Mouse (Mus musculus): Measurements from ENCODE around the gene Katnb1. TPM values are rescaled to one million over a fixed set of nuclear protein-coding genes. Genes with fewer than 3 reads are reported as not detected.

The Katnb1 gene
- polyA plus RNA-seq, 1 experiment from 2014 or later = 15.0 TPM

DNA sequence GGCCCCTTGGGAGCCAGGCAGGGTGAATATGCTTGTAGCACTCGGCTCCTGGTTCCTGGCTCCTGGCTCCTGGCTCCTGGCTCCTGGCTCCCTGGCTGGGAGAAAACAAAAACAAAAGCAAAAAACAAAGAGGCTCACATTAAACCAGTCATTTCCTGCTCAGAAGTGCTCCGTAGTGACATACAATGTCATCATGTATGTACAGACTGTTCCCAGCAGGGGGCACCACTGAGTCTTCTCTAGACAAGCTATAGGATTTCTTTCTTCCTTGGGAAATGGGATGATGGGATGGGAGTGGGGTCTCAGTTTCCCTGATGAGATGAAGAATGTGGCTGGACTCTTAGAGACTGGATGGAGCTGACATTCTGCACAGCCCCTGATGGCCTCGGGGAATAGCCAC is 13.4 kb upstream of the Katnb1 start:
- no peak for ATAC-seq (ENCODE audit: insufficient number of reproducible peaks, insufficient read depth, low FRiP score, low read depth)

GRCm38 (mm10) chr8:95075504-95075903 is 5.5 kb upstream of the Katnb1 start:
- no peaks in the 10 kb centered on the region for H3K36me3 ChIP-seq (ENCODE audit: control insufficient read depth, insufficient read depth, low read length)
- H3K4me1 ChIP-seq (ENCODE audit: control insufficient read depth in 2 of 2, insufficient read depth in 2 of 2, low read length in 2 of 2) = no peaks in the 10 kb centered on the region
- no peak overlapping the region for H3K4me3 ChIP-seq (ENCODE audit: control insufficient read depth in 1 of 2, insufficient read depth in 1 of 2, low read depth in 1 of 2, low read length in 2 of 2)
- H3K27me3 ChIP-seq (ENCODE audit: control insufficient read depth, insufficient read depth, low read length) = no peaks in the 10 kb centered on the region
- no peaks in the 10 kb centered on the region for H3K9me3 ChIP-seq (ENCODE audit: control insufficient read depth, low read length)
- no peak overlapping the region for H3K4me2 ChIP-seq (ENCODE audit: low read length)
- no peak overlapping the region for H3K9ac ChIP-seq (ENCODE audit: low read length)
- WGBS = 67% methylated on average over 3 of the region's 3 CpGs
- ATAC-seq (ENCODE audit: insufficient number of reproducible peaks, insufficient read depth, low FRiP score, low read depth) = no peak
- H3K27ac ChIP-seq (replicated peaks in 1 of 2; ENCODE audit: control insufficient read depth in 1 of 2, insufficient read depth in 1 of 2, low read depth in 2 of 2, low read length in 2 of 2) = no peak overlapping the region

More for the DNA sequence above, 13.4 kb upstream of the Katnb1 start:
- no peaks in the 10 kb centered on the region for H3K36me3 ChIP-seq (ENCODE audit: control insufficient read depth, insufficient read depth, low read length)
- no peak overlapping the region for H3K4me2 ChIP-seq (ENCODE audit: low read length)
- WGBS = 39% methylated on average over 3 of the region's 3 CpGs
- no peaks in the 10 kb centered on the region for H3K9me3 ChIP-seq (ENCODE audit: control insufficient read depth, low read length)
- no peak overlapping the region for H3K27ac ChIP-seq (replicated peaks in 1 of 2; ENCODE audit: control insufficient read depth in 1 of 2, insufficient read depth in 1 of 2, low read depth in 2 of 2, low read length in 2 of 2)
- H3K4me3 ChIP-seq (ENCODE audit: control insufficient read depth in 1 of 2, insufficient read depth in 1 of 2, low read depth in 1 of 2, low read length in 2 of 2) = no peak overlapping the region
- no peaks in the 10 kb centered on the region for H3K4me1 ChIP-seq (ENCODE audit: control insufficient read depth in 2 of 2, insufficient read depth in 2 of 2, low read length in 2 of 2)
- H3K27me3 ChIP-seq (ENCODE audit: control insufficient read depth, insufficient read depth, low read length) = no peaks in the 10 kb centered on the region
- no peak overlapping the region for H3K9ac ChIP-seq (ENCODE audit: low read length)

GRCm38 (mm10) chr8:95076151-95076550 is 4.8 kb upstream of the Katnb1 start:
- 68% methylated on average over 17 of the region's 17 CpGs for WGBS
- H3K4me2 ChIP-seq (ENCODE audit: low read length) = no peak overlapping the region
- no peak for ATAC-seq (ENCODE audit: insufficient number of reproducible peaks, insufficient read depth, low FRiP score, low read depth)
- no peak overlapping the region for H3K4me3 ChIP-seq (ENCODE audit: control insufficient read depth in 1 of 2, insufficient read depth in 1 of 2, low read depth in 1 of 2, low read length in 2 of 2)
- no peaks in the 10 kb centered on the region for H3K36me3 ChIP-seq (ENCODE audit: control insufficient read depth, insufficient read depth, low read length)
- H3K27me3 ChIP-seq (ENCODE audit: control insufficient read depth, insufficient read depth, low read length) = no peaks in the 10 kb centered on the region
- H3K9ac ChIP-seq (ENCODE audit: low read length) = no peak overlapping the region
- no peak overlapping the region for H3K27ac ChIP-seq (replicated peaks in 1 of 2; ENCODE audit: control insufficient read depth in 1 of 2, insufficient read depth in 1 of 2, low read depth in 2 of 2, low read length in 2 of 2)
- no peaks in the 10 kb centered on the region for H3K9me3 ChIP-seq (ENCODE audit: control insufficient read depth, low read length)
- H3K4me1 ChIP-seq (ENCODE audit: control insufficient read depth in 2 of 2, insufficient read depth in 2 of 2, low read length in 2 of 2) = no peaks in the 10 kb centered on the region

GRCm38 (mm10) chr8:95078055-95078454 is 2.9 kb upstream of the Katnb1 start:
- Histone ChIP-seq H3K9ac (ENCODE audit: low read length) (no peak overlapping the region), H3K27ac (replicated peaks in 1 of 2; ENCODE audit: control insufficient read depth in 1 of 2, insufficient read depth in 1 of 2, low read depth in 2 of 2, low read length in 2 of 2) (no peak overlapping the region), H3K9me3 (ENCODE audit: control insufficient read depth, low read length) (no peaks in the 10 kb centered on the region), H3K27me3 (ENCODE audit: control insufficient read depth, insufficient read depth, low read length) (no peaks in the 10 kb centered on the region), H3K4me1 (ENCODE audit: control insufficient read depth in 2 of 2, insufficient read depth in 2 of 2, low read length in 2 of 2) (peaks cover 6 to 9% of the 10 kb centered on the region in 2 experiments; a peak in 3 of 4 replicates), H3K36me3 (ENCODE audit: control insufficient read depth, insufficient read depth, low read length) (peaks cover 6% of the 10 kb centered on the region), H3K4me3 (ENCODE audit: control insufficient read depth in 1 of 2, insufficient read depth in 1 of 2, low read depth in 1 of 2, low read length in 2 of 2) (no peak overlapping the region), H3K4me2 (ENCODE audit: low read length) (no peak overlapping the region)
- no peak for ATAC-seq (ENCODE audit: insufficient number of reproducible peaks, insufficient read depth, low FRiP score, low read depth)
- WGBS = 81% methylated on average over 3 of the region's 3 CpGs

DNA sequence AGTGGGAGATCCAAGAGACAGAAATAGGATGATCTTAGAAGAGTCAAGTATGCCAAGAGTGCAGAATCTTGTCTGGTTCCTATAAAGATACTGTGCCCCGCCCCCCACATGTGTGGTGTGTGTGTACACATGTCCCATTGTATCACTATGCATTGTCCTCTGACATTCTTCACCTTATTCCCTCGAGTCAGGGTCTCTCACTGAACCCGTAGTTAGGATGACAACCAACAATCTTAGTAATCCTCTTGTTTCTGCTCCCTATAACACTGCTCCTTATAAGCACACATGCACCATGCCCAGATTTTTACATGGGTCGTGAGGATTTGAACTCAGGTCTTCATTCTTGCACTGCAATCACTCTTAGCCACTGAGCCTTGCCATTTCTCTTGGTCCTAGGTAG is 1.7 kb upstream of the Katnb1 start:
- no peaks in the 10 kb centered on the region for H3K27me3 ChIP-seq (ENCODE audit: control insufficient read depth, insufficient read depth, low read length)
- no peak overlapping the region for H3K4me3 ChIP-seq (ENCODE audit: control insufficient read depth in 1 of 2, insufficient read depth in 1 of 2, low read depth in 1 of 2, low read length in 2 of 2)
- peaks cover 19% of the 10 kb centered on the region for H3K36me3 ChIP-seq (ENCODE audit: control insufficient read depth, insufficient read depth, low read length)
- no peaks in the 10 kb centered on the region for H3K9me3 ChIP-seq (ENCODE audit: control insufficient read depth, low read length)
- peaks cover 6 to 9% of the 10 kb centered on the region in 2 experiments; a peak in 3 of 4 replicates for H3K4me1 ChIP-seq (ENCODE audit: control insufficient read depth in 2 of 2, insufficient read depth in 2 of 2, low read length in 2 of 2)
- no peak overlapping the region for H3K9ac ChIP-seq (ENCODE audit: low read length)
- no peak overlapping the region for H3K27ac ChIP-seq (replicated peaks in 1 of 2; ENCODE audit: control insufficient read depth in 1 of 2, insufficient read depth in 1 of 2, low read depth in 2 of 2, low read length in 2 of 2)
- no peak for ATAC-seq (ENCODE audit: insufficient number of reproducible peaks, insufficient read depth, low FRiP score, low read depth)
- no peak overlapping the region for H3K4me2 ChIP-seq (ENCODE audit: low read length)
- 84% methylated on average over 4 of the region's 4 CpGs for WGBS

GRCm38 (mm10) chr8:95081650-95082049 is 664 bp downstream of the Katnb1 start:
- no peaks in the 10 kb centered on the region for H3K27me3 ChIP-seq (ENCODE audit: control insufficient read depth, insufficient read depth, low read length)
- peak overlapping the region; percentile 61 to 90 for H3K4me3 ChIP-seq (ENCODE audit: control insufficient read depth in 1 of 2, insufficient read depth in 1 of 2, low read depth in 1 of 2, low read length in 2 of 2)
- no peak for ATAC-seq (ENCODE audit: insufficient number of reproducible peaks, insufficient read depth, low FRiP score, low read depth)
- H3K4me1 ChIP-seq (ENCODE audit: control insufficient read depth in 2 of 2, insufficient read depth in 2 of 2, low read length in 2 of 2) = peaks cover 6 to 9% of the 10 kb centered on the region in 2 experiments; a peak in 3 of 4 replicates
- H3K27ac ChIP-seq (replicated peaks in 1 of 2; ENCODE audit: control insufficient read depth in 1 of 2, insufficient read depth in 1 of 2, low read depth in 2 of 2, low read length in 2 of 2) = peak overlapping the region; percentile 34 to 56
- H3K36me3 ChIP-seq (ENCODE audit: control insufficient read depth, insufficient read depth, low read length) = peaks cover 37% of the 10 kb centered on the region
- WGBS = 8% methylated on average over 11 of the region's 11 CpGs
- H3K4me2 ChIP-seq (ENCODE audit: low read length) = peak overlapping the region; percentile 87
- peak overlapping the region; percentile 75 for H3K9ac ChIP-seq (ENCODE audit: low read length)
- no peaks in the 10 kb centered on the region for H3K9me3 ChIP-seq (ENCODE audit: control insufficient read depth, low read length)

DNA sequence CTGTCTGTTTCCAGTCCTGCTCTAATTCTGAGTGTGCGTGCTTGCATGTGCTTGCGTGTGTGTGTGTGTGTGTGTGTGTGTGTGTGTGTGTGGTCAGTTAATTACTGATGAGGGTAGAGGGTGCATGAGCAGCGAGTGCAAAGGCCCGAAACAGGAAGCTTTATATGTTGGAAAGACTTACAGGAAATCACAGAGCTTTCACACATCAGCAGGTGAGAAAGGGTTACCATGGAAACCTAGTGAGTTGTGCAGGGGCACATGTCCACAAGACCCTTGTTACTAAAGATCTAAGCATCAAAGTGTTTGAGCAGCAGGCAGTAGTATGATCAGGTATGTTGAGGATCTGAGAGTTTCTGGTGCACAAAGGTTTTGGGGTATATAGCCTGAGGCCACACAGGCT is 3.3 kb downstream of the Katnb1 start:
- Histone ChIP-seq H3K4me3 (ENCODE audit: control insufficient read depth in 1 of 2, insufficient read depth in 1 of 2, low read depth in 1 of 2, low read length in 2 of 2) (no peak overlapping the region), H3K4me1 (ENCODE audit: control insufficient read depth in 2 of 2, insufficient read depth in 2 of 2, low read length in 2 of 2) (peaks cover 6 to 9% of the 10 kb centered on the region in 2 experiments; a peak in 3 of 4 replicates), H3K27me3 (ENCODE audit: control insufficient read depth, insufficient read depth, low read length) (no peaks in the 10 kb centered on the region), H3K9ac (ENCODE audit: low read length) (no peak overlapping the region), H3K4me2 (ENCODE audit: low read length) (no peak overlapping the region), H3K9me3 (ENCODE audit: control insufficient read depth, low read length) (no peaks in the 10 kb centered on the region), H3K36me3 (ENCODE audit: control insufficient read depth, insufficient read depth, low read length) (peaks cover 63% of the 10 kb centered on the region), H3K27ac (replicated peaks in 1 of 2; ENCODE audit: control insufficient read depth in 1 of 2, insufficient read depth in 1 of 2, low read depth in 2 of 2, low read length in 2 of 2) (no peak overlapping the region)
- ATAC-seq (ENCODE audit: insufficient number of reproducible peaks, insufficient read depth, low FRiP score, low read depth) = no peak
- WGBS = 85% methylated on average over 4 of the region's 4 CpGs

- H3K36me3 ChIP-seq (ENCODE audit: control insufficient read depth, insufficient read depth, low read length) = peaks cover 69% of the 10 kb centered on the region
- H3K27me3 ChIP-seq (ENCODE audit: control insufficient read depth, insufficient read depth, low read length) = no peaks in the 10 kb centered on the region
- H3K4me3 ChIP-seq (ENCODE audit: control insufficient read depth in 1 of 2, insufficient read depth in 1 of 2, low read depth in 1 of 2, low read length in 2 of 2) = no peak overlapping the region
- no peak overlapping the region for H3K27ac ChIP-seq (replicated peaks in 1 of 2; ENCODE audit: control insufficient read depth in 1 of 2, insufficient read depth in 1 of 2, low read depth in 2 of 2, low read length in 2 of 2)
- H3K9ac ChIP-seq (ENCODE audit: low read length) = no peak overlapping the region
- 78% methylated on average over 10 of the region's 10 CpGs for WGBS
- peaks cover 6 to 9% of the 10 kb centered on the region in 2 experiments; a peak in 3 of 4 replicates for H3K4me1 ChIP-seq (ENCODE audit: control insufficient read depth in 2 of 2, insufficient read depth in 2 of 2, low read length in 2 of 2)
- H3K4me2 ChIP-seq (ENCODE audit: low read length) = no peak overlapping the region
- no peak for ATAC-seq (ENCODE audit: insufficient number of reproducible peaks, insufficient read depth, low FRiP score, low read depth)
- H3K9me3 ChIP-seq (ENCODE audit: control insufficient read depth, low read length) = no peaks in the 10 kb centered on the region
Observed at GRCm38 (mm10) chr8:95084744-95085431, 3.9 kb downstream of the Katnb1 start.
